Mouse (Mus musculus) embryonic fibroblast, embryonic 13.5 days (primary cell): Measurements from ENCODE around the gene F2r.

Source experiments
- CTCF ChIP-seq: IDR thresholded peaks from 2 replicates; pipeline ENCODE4 v1.5.1; 2011; ENCODE audit warnings: mild to moderate bottlenecking, control low read depth, low read length, moderate library complexity, borderline replicate concordance; ENCODE audit not compliant: insufficient read depth
- POLR2A ChIP-seq: IDR thresholded peaks from 2 replicates; pipeline ENCODE4 v1.6.1; 2011; ENCODE audit warnings: low read depth, mild to moderate bottlenecking, control low read depth, low read length, moderate library complexity

DNA sequence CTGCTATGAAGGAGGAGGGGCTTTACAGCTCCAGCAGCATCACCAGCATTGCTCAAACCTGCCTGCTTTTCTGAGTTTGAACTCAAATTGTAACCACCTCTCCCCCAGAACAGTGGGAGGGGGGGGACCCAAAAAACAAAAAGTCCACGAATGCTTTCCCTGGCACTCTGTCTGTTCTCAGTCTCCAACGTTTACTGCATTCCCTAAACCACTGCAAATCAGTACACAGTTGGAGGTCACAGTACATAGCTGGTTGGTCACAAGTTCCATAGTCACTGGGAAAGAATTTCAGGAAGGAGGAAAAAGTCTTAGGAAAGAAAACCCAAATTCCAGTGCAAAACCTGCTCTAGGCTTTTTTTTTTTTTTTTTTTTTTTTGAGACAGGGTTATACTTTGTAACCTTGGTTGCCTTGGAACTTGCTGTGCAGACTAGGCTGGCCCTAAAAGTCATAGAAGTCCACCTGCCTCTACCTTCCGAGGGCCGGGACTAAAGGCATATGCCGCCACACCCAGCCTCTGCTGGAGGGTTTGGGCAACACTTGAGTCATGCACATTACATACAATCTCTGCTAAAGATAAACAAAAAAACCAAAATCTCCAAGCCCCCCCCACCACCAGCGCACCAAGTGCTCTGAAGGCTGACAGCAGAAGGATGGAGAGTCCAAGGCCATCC is 9.7 kb downstream of the F2r start:
- TF ChIP-seq POLR2A (no peak), CTCF (no peak)
